Mouse (Mus musculus) heart, embryonic 16.5 days (tissue): ENCODE data around the gene Npr3. TPM values are rescaled to one million over a fixed set of nuclear protein-coding genes. Genes with fewer than 3 reads are reported as not detected.
"Not testable (repeated sequence)": the region's sequence is repeated elsewhere in the genome, so short reads cannot be mapped to it uniquely, and the experiment has no call there.

Experiments
- ATAC-seq: fragments of 200-750 bp; cut with Nextera tagmentation; replicated peaks from 2 replicates; pipeline ENCODE4 v1.8.0; 2017; ENCODE audit warnings: moderate number of reproducible peaks; ENCODE audit not compliant: insufficient read depth, low FRiP score; ENCODE audit errors: extremely low read depth
- H3K27ac ChIP-seq: fragments of 300-500 bp; sonication (generic); 2 replicates; pipeline ENCODE4 v1.5.1; 2014; ENCODE audit warnings: mild to moderate bottlenecking, low read length, control low read depth, moderate library complexity
- H3K27me3 ChIP-seq: fragments of 300-500 bp; sonication (generic); 2 replicates; pipeline ENCODE4 v1.6.1; 2014; ENCODE audit warnings: low read length, mixed read lengths; ENCODE audit not compliant: control insufficient read depth, insufficient read depth
- H3K36me3 ChIP-seq: fragments of 300-500 bp; sonication (generic); 2 replicates; pipeline ENCODE4 v1.6.1; 2014; ENCODE audit not compliant: control insufficient read depth, insufficient read depth
- H3K4me1 ChIP-seq: fragments of 300-500 bp; sonication (generic); 2 replicates; pipeline ENCODE4 v1.6.1; 2014; ENCODE audit warnings: low read length, mixed read lengths; ENCODE audit not compliant: control insufficient read depth, insufficient read depth
- H3K4me2 ChIP-seq: fragments of 300-500 bp; sonication (generic); 2 replicates; pipeline ENCODE4 v1.6.1; 2014; ENCODE audit warnings: low read depth, mild to moderate bottlenecking, control low read depth, low read length
- H3K4me3 ChIP-seq: fragments of 300-500 bp; sonication (generic); 2 replicates; pipeline ENCODE4 v1.5.1; 2014; ENCODE audit warnings: mild to moderate bottlenecking, control low read depth, low read length
- H3K9ac ChIP-seq: fragments of 300-500 bp; sonication (generic); 2 replicates; pipeline ENCODE4 v1.6.1; 2014; ENCODE audit warnings: low read length, control low read depth
- H3K9me3 ChIP-seq: fragments of 300-500 bp; sonication (generic); replicated peaks from 2 replicates; pipeline ENCODE4 v1.6.1; 2016; ENCODE audit warnings: low read length; ENCODE audit not compliant: control insufficient read depth
- WGBS: fragments of 180-500 bp; shearing (Covaris S2); extraction: QIAGEN DNeasy Blood & Tissue Kit; methylation state at CpG from one replicate; pipeline ENCODE4 v1.1.7; 2014; 5-methylcytosine and 5-hydroxymethylcytosine counted together
- polyA plus RNA-seq: library from polyadenylated mRNA; unstranded; fragments of >200 nt; fragmentation: Nextera tagmentation; extraction: Ambion mirVana; gene quantifications from 2 replicates; pipeline ENCODE4 v1.2.1, GENCODE M21; 2015

The Npr3 gene
- polyA plus RNA-seq, 1 experiment from 2014 or later = 8.1 TPM

DNA sequence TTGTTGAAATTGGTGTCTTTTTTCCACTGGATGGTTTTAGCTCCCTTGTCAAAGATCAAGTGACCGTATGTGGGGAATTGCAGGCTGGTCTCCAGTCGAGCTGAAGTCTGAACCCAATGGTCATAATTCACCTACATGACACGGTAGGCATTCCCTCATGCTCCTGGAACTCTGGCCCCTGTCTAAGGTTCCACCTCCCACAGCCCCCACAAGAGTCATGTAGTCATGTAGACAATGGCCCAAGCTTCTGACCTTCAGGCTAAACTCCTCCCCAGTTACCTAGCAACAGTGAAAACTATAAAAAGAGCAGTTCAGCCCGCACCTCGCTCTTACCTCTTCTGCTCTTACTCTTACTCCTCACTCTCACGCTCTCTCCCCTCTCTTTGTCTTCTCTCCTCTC lies 84.7 kb downstream of the Npr3 start:
- 66% methylated on average over 6 of the region's 6 CpGs for WGBS
- not testable (repeated sequence) for H3K9me3 ChIP-seq, H3K27ac ChIP-seq, H3K4me2 ChIP-seq, H3K4me3 ChIP-seq, H3K4me1 ChIP-seq, H3K27me3 ChIP-seq, ATAC-seq, H3K36me3 ChIP-seq, H3K9ac ChIP-seq

DNA sequence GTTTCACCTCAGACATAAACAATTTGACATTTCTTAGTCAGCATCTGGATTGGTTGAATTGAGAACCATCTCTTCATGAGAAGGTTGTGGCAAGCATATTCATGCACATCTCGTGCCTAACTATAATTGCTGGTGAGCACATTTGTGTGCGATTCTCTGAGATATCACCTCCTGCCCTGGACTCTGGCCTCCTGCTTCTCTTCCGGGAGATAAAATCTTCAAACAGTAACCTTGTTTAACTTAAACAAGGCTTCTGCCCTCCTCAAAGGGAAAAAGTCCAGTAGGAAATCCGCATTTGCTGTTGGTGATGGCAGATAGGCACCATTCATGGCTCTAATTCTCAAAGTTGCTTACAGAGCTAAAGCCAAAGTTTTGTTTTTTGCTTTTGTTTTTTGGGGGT lies 91.5 kb downstream of the Npr3 start:
- no peak for ATAC-seq
- Histone ChIP-seq H3K27me3 (no peaks in the 10 kb centered on the region), H3K27ac (no peak overlapping the region), H3K4me2 (no peak overlapping the region), H3K9me3 (no peaks in the 10 kb centered on the region), H3K9ac (no peak overlapping the region), H3K4me3 (no peak overlapping the region), H3K36me3 (no peaks in the 10 kb centered on the region), H3K4me1 (no peaks in the 10 kb centered on the region)
- 42% methylated on average over 4 of the region's 4 CpGs for WGBS

DNA sequence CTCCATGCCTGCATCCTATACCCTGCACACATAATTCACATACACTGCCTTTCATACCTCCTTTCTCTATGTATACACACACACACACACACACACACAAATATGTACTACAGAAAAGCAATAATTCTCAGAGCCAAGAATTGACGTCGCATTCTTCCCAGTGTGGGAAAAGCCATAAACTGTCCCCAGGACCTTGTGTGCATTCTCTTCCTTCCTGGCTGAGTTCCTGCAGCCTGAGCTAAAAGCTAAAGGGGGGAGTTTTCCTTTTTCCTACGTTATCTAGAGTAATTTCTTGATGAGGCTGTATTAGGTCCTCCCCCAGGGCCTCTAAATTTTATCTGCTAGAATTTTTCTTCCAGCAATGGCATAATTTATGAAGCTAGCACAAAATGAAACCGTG lies 103.5 kb downstream of the Npr3 start:
- no peak overlapping the region for H3K4me2 ChIP-seq
- 54% methylated on average over 4 of the region's 4 CpGs for WGBS
- no peaks in the 10 kb centered on the region for H3K9me3 ChIP-seq
- H3K27me3 ChIP-seq = no peaks in the 10 kb centered on the region
- H3K9ac ChIP-seq = no peak overlapping the region
- H3K4me1 ChIP-seq = peaks cover 14% of the 10 kb centered on the region
- no peaks in the 10 kb centered on the region for H3K36me3 ChIP-seq
- H3K27ac ChIP-seq = 0 out of 2 replicates have a peak overlapping the region, but pooled peaks have one; percentile 10
- H3K4me3 ChIP-seq = no peak overlapping the region
- ATAC-seq = no peak

DNA sequence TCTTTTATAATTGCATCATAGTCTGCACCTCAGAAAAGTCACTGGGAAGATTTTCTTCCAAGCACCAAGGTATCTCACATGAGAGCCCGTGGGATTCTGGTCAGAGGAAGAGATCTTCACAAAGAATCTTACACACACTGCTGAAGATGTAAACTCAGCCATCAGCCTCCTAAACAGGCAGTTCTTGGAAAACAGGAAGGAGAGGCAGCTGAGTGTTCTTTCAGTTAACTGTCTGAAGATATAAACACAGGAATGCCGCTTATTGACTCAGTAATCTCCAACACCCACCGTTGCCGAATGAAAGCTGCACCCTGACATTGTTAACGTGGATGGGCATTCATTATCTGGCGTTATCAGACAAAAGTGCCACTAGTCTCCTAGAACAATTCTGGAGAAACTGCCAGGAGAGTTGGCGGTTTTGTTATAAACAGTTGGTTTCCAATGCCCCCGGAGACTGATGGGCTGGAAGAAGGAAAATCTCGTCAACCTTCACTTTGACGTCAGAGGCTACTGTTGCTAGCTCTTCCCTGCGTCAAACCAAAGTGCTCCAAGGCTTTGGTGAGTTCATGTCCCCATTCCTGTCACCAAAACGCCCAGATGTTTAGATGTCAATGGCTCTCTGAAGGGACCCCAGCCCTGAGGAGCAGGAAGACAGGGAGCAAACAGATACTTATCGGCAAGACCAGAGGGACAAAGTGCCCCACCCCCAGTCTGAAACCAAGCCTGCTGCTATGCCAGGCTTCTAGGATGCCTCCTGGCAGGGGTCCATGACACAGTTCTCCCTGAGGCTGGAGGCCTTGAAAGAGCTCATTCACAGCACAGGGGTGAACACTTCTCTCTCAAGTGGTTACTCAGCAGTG lies 105.0 kb downstream of the Npr3 start:
- no peaks in the 10 kb centered on the region for H3K27me3 ChIP-seq
- 25% methylated on average over 13 of the region's 13 CpGs for WGBS
- H3K9ac ChIP-seq = no peak overlapping the region
- peaks cover 14% of the 10 kb centered on the region for H3K4me1 ChIP-seq
- peak; percentile 37; the same call in 1 of the 2 replicates for ATAC-seq
- H3K4me3 ChIP-seq = no peak overlapping the region
- no peaks in the 10 kb centered on the region for H3K9me3 ChIP-seq
- peak overlapping the region; percentile 44 for H3K4me2 ChIP-seq
- H3K36me3 ChIP-seq = no peaks in the 10 kb centered on the region
- H3K27ac ChIP-seq = no peak overlapping the region

DNA sequence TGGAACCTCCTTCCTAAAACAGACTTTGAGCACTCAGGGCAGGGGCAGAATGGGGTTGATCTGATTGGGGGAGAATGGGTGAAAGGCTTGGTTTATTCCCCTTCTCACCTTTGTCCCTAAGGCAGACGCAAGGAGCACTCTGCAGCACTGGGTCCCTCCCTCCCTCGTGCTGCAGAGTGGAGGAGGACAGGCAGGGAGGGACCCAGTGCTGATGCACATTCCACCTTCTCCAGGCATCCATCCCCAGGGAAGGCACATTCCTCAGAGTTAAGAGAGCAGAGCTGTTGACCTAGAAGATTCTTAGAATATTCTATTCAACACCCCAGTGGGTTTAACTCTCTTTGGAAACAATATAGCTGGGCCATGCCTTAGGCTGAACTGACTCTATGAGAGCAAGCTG lies 112.5 kb downstream of the Npr3 start:
- Histone ChIP-seq H3K4me3 (no peak overlapping the region), H3K9me3 (no peaks in the 10 kb centered on the region), H3K27ac (no peak overlapping the region), H3K4me1 (no peaks in the 10 kb centered on the region), H3K9ac (no peak overlapping the region), H3K27me3 (no peaks in the 10 kb centered on the region), H3K4me2 (no peak overlapping the region), H3K36me3 (no peaks in the 10 kb centered on the region)
- ATAC-seq = no peak
- 29% methylated on average over 2 of the region's 2 CpGs for WGBS

Other genes starting within 250 kb of the Npr3 start
- 403 and 491 TPM in 2 replicates for gene Sub1, start 89.7 kb upstream of the Npr3 start, polyA plus RNA-seq
- gene Zfr, start 210.5 kb upstream of the Npr3 start, polyA plus RNA-seq = 89.4 and 103 TPM in 2 replicates